Mouse (Mus musculus) hindbrain, embryonic 13.5 days (tissue): Measurements from ENCODE around the gene Gm16867. TPM values are rescaled to one million over a fixed set of nuclear protein-coding genes. Genes with fewer than 3 reads are reported as not detected.
"Not testable (repeated sequence)": the region's sequence is repeated elsewhere in the genome, so short reads cannot be mapped to it uniquely, and the experiment has no call there.

Source experiments
- ATAC-seq: fragments of 200-750 bp; cut with Nextera tagmentation; 2 replicates; pipeline ENCODE4 v1.8.0; 2017; ENCODE audit warnings: moderate TSS enrichment; ENCODE audit not compliant: low FRiP score
- H3K27ac ChIP-seq: fragments of 300-500 bp; sonication (generic); 2 replicates; pipeline ENCODE4 v1.5.1; 2015; ENCODE audit warnings: inconsistent platforms, mild to moderate bottlenecking, moderate library complexity
- H3K27me3 ChIP-seq: fragments of 300-500 bp; sonication (generic); 2 replicates; pipeline ENCODE4 v1.6.1; 2015; ENCODE audit warnings: mild to moderate bottlenecking, inconsistent platforms
- H3K36me3 ChIP-seq: fragments of 300-500 bp; sonication (generic); 2 replicates; pipeline ENCODE4 v1.6.1; 2015; ENCODE audit warnings: mild to moderate bottlenecking, inconsistent platforms
- H3K4me1 ChIP-seq: fragments of 300-500 bp; sonication (generic); replicated peaks from 2 replicates; pipeline ENCODE4 v1.6.1; 2015; ENCODE audit warnings: inconsistent platforms
- H3K4me2 ChIP-seq: fragments of 300-500 bp; sonication (generic); 2 replicates; pipeline ENCODE4 v1.6.1; 2015; ENCODE audit warnings: inconsistent platforms, mild to moderate bottlenecking, moderate library complexity
- H3K4me3 ChIP-seq: fragments of 300-500 bp; sonication (generic); 2 replicates; pipeline ENCODE4 v1.5.1; 2015; ENCODE audit warnings: mild to moderate bottlenecking, inconsistent platforms
- H3K9ac ChIP-seq: fragments of 300-500 bp; sonication (generic); 2 replicates; pipeline ENCODE4 v1.6.1; 2015; ENCODE audit warnings: mild to moderate bottlenecking, inconsistent platforms
- H3K9me3 ChIP-seq: fragments of 300-500 bp; sonication (generic); 2 replicates; pipeline ENCODE4 v1.6.1; 2016; ENCODE audit warnings: inconsistent platforms
- WGBS: fragments of 180-500 bp; shearing (Covaris S2); methylation state at CpG from one replicate; pipeline ENCODE4 v1.1.7; 2015; 5-methylcytosine and 5-hydroxymethylcytosine counted together
- polyA plus RNA-seq: library from polyadenylated mRNA; unstranded; fragments of >200 nt; fragmentation: Nextera tagmentation; extraction: Ambion mirVana; gene quantifications from 2 replicates; pipeline ENCODE4 v1.2.1, GENCODE M21; 2015

Gene Gm16867
- polyA plus RNA-seq, 1 experiment from 2014 or later, result not detected

- no CpG with 5 or more reads among the region's 10 CpGs for WGBS
- H3K36me3 ChIP-seq, H3K4me3 ChIP-seq, H3K27me3 ChIP-seq, H3K4me1 ChIP-seq, H3K4me2 ChIP-seq, H3K9me3 ChIP-seq, H3K9ac ChIP-seq, H3K27ac ChIP-seq, ATAC-seq: not testable (repeated sequence)
These were observed 54.3 kb downstream of the Gm16867 start for GRCm38 (mm10) chr14:69448845-69449244.

GRCm38 (mm10) chr14:69447006-69447405 lies 56.2 kb downstream of the Gm16867 start:
- H3K9ac ChIP-seq, H3K4me1 ChIP-seq, H3K36me3 ChIP-seq, H3K4me2 ChIP-seq, H3K9me3 ChIP-seq, H3K27me3 ChIP-seq, ATAC-seq, H3K27ac ChIP-seq, H3K4me3 ChIP-seq: not testable (repeated sequence)
- no CpG with 5 or more reads among the region's 1 CpGs for WGBS

- H3K9ac ChIP-seq, H3K27ac ChIP-seq, H3K27me3 ChIP-seq, H3K9me3 ChIP-seq, ATAC-seq, H3K4me2 ChIP-seq, H3K4me1 ChIP-seq, H3K4me3 ChIP-seq, H3K36me3 ChIP-seq: not testable (repeated sequence)
- WGBS, result no CpG with 5 or more reads among the region's 7 CpGs
These were observed 60.0 kb downstream of the Gm16867 start for GRCm38 (mm10) chr14:69443092-69443692.

- not testable (repeated sequence) for H3K4me3 ChIP-seq, H3K9me3 ChIP-seq, H3K4me2 ChIP-seq, H3K27me3 ChIP-seq, H3K9ac ChIP-seq, H3K36me3 ChIP-seq, H3K4me1 ChIP-seq, ATAC-seq, H3K27ac ChIP-seq
- WGBS, result no CpG with 5 or more reads among the region's 7 CpGs
These were observed 62.2 kb downstream of the Gm16867 start for GRCm38 (mm10) chr14:69440955-69441354.

- H3K4me3 ChIP-seq, H3K36me3 ChIP-seq, ATAC-seq, H3K9me3 ChIP-seq, H3K4me2 ChIP-seq, H3K27ac ChIP-seq, H3K27me3 ChIP-seq, H3K9ac ChIP-seq, H3K4me1 ChIP-seq: not testable (repeated sequence)
- no CpG with 5 or more reads among the region's 7 CpGs for WGBS
These were observed 64.4 kb downstream of the Gm16867 start for GRCm38 (mm10) chr14:69438678-69439214.

GRCm38 (mm10) chr14:69421003-69421402 lies 82.2 kb downstream of the Gm16867 start:
- not testable (repeated sequence) for H3K27me3 ChIP-seq, H3K4me3 ChIP-seq, H3K9ac ChIP-seq, H3K4me2 ChIP-seq, ATAC-seq, H3K4me1 ChIP-seq, H3K9me3 ChIP-seq, H3K36me3 ChIP-seq, H3K27ac ChIP-seq
- WGBS, result no CpG with 5 or more reads among the region's 7 CpGs

- not testable (repeated sequence) for H3K36me3 ChIP-seq, H3K4me1 ChIP-seq, H3K9me3 ChIP-seq, H3K27me3 ChIP-seq, H3K27ac ChIP-seq, H3K4me2 ChIP-seq, ATAC-seq, H3K9ac ChIP-seq, H3K4me3 ChIP-seq
- WGBS, result no CpG with 5 or more reads among the region's 7 CpGs
These were observed 85.6 kb downstream of the Gm16867 start for GRCm38 (mm10) chr14:69417545-69417944.

Other genes starting within 250 kb of the Gm16867 start
- gene Synb, start 209.1 kb downstream of the Gm16867 start, polyA plus RNA-seq, result not detected in 2 replicates
- gene Gm27179, start 9.2 kb upstream of the Gm16867 start, polyA plus RNA-seq, result not detected in 2 replicates
- 13.7 and 14.0 TPM in 2 replicates for gene Entpd4b, start 52.1 kb upstream of the Gm16867 start, polyA plus RNA-seq